Mouse (Mus musculus) ZHBTc4 (cell line): Measurements from ENCODE around the gene Mrpl43.

ENCODE experiments used
- DNase-seq: peaks from one replicate; pipeline ENCODE4 v3.0.0-alpha.2; 2011; ENCODE audit warnings: low read depth, low spot score

Mrpl43 gene

DNA sequence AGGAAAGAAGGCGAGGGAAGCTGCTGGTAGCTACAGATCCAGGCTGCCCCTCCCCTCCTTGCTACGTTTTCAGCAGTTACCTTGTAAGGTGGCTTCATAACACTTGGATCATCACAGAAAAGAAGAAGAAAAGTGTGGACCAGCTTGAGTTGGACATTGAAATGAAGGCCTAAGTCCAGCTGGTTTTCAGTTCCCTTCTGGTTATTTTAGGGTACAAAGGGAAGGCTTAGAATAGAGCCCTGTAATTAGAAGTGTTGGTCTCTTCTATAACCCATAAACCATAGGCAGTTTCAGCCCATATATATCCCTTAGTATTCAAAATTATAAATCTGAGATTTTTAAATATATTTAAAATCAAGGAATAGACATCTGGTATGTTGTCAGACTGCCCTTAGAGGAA is 25.5 kb downstream of the Mrpl43 start:
- DNase-seq, result no peak

DNA sequence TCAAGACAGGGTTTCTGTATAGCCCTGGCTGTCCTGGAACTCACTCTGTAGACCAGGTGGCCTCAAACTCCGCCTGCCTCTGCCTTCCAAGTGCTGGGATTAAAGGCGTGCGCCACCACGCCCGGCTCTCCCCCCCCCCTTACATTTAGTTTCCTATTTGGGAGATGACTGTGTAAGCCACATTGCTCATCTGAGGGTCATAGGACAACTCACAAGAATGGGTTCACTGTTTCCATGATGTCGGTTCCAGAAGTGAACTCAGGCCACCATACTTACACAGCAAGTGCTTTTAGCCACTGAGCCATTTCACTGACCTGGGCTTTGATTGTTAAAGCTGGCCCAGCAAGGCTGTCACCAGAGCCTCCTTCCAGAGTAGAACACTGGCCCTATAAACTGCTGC is 29.1 kb downstream of the Mrpl43 start:
- DNase-seq, result no peak

DNA sequence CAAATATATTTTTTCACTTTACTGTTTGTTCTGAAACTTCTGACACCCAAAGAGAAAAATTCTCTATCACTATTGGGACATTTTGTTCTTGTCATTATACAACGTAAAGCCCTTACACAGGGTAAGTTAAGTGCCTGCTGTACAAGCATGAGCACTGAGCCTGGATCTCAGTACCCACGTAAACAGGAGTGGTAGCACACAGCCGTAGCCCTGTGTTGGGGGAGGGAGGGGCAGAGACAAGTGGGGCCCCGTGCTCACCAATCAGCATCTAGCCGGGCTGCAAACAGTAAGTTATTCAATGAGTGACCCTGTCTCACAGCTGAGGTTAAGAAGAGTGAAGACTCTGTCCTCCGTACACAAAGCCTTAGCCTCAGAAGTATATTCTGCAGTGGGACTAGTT is 29.6 kb downstream of the Mrpl43 start:
- no peak for DNase-seq

DNA sequence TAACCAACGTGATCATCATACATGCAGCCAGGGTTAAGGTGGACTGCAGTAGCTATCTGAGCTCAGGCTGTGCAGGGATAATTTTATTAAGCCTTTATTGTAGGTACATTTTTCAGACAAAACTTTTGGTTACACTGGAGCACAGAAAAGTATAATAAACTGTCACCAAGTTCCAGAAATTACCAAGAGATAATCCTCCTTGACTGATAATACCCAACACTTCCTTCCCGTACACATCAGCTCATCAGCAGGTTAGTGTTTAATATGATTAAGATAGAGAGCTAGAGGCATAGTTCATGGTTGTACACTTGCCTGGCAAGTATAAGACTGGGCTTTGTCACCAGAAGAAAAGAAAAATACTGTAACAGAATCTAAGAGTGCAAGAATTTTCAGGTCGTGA is 37.9 kb downstream of the Mrpl43 start:
- no peak for DNase-seq

DNA sequence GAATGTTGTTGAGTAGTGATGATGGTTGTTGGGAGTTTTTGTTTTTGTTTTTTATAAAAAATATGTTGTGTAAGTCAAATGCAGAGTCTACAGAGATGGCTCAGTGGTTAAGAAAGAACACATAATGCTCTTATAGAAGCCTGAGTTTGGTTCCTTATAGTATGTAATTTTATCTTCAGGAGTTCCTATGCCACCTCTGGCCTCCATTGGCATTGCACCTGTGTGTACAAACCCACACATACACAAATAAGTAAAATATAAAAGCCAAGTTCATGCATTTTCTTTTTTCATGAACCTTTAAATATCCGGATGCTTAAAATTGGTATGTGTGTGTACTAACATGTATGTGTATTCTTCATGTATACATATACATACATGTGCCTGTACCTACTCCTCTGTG is 40.3 kb downstream of the Mrpl43 start:
- no peak for DNase-seq

DNA sequence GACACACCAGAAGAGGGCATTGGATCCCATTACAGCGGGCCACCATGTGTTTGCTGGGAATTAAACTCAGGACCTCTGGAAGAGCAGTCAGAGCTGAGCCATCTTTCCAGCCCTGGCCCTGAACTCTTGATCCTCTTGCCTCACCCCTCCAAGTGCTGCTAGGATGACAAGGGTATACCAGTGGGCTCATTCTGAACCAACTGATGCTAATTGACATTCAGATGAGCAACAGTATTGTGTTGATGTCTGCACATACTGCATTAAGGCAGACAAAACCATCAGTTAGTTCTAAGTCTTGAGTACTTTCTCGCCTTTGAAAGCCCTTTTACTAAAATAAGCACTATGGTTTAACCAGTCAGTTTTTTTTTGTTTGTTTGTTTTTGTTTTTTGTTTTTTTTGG is 46.6 kb downstream of the Mrpl43 start:
- DNase-seq, result peak; percentile 40
